Mouse (Mus musculus) limb, embryonic 11.5 days (tissue): ENCODE measurements around the gene 6030452D12Rik. TPM values are rescaled to one million over a fixed set of nuclear protein-coding genes. Genes with fewer than 3 reads are reported as not detected.

ENCODE experiments used
- ATAC-seq: fragments of 200-750 bp; cut with Nextera tagmentation; 2 replicates; pipeline ENCODE4 v1.8.0; 2017; ENCODE audit warnings: low read depth; ENCODE audit not compliant: insufficient number of reproducible peaks, low FRiP score, low TSS enrichment
- DNase-seq: peaks from one replicate; pipeline ENCODE4 v3.0.0-alpha.2; 2015; ENCODE audit warnings: low spot score
- H3K27ac ChIP-seq: fragments of 300-500 bp; sonication (generic); replicated peaks from 2 replicates; pipeline ENCODE4 v1.5.1; 2014; ENCODE audit warnings: low read depth, mild to moderate bottlenecking, low read length
- H3K27me3 ChIP-seq: fragments of 300-500 bp; sonication (generic); 2 replicates; pipeline ENCODE4 v1.6.1; 2014; ENCODE audit warnings: mild to moderate bottlenecking, low read length, mixed read lengths; ENCODE audit not compliant: control insufficient read depth, insufficient read depth
- H3K36me3 ChIP-seq: fragments of 300-500 bp; sonication (generic); 2 replicates; pipeline ENCODE4 v1.6.1; 2014; ENCODE audit warnings: mild to moderate bottlenecking, low read length, moderate library complexity, mixed read lengths; ENCODE audit not compliant: control insufficient read depth, insufficient read depth
- H3K4me1 ChIP-seq: fragments of 300-500 bp; sonication (generic); 2 replicates; pipeline ENCODE4 v1.6.1; 2014; ENCODE audit warnings: low read length, mixed read lengths; ENCODE audit not compliant: control insufficient read depth, insufficient read depth
- H3K4me2 ChIP-seq: fragments of 300-500 bp; sonication (generic); 2 replicates; pipeline ENCODE4 v1.6.1; 2014; ENCODE audit warnings: low read depth, mild to moderate bottlenecking, moderate library complexity; ENCODE audit not compliant: severe bottlenecking
- H3K4me3 ChIP-seq: fragments of 300-500 bp; sonication (generic); 2 replicates; pipeline ENCODE4 v1.5.1; 2014; ENCODE audit warnings: low read depth, low read length
- H3K9ac ChIP-seq: fragments of 300-500 bp; sonication (generic); 2 replicates; pipeline ENCODE4 v1.6.1; 2014; ENCODE audit warnings: mild to moderate bottlenecking, low read length
- H3K9me3 ChIP-seq: fragments of 300-500 bp; sonication (generic); 2 replicates; pipeline ENCODE4 v1.6.1; 2016; ENCODE audit warnings: low read length; ENCODE audit not compliant: control insufficient read depth
- WGBS: fragments of 180-500 bp; shearing (Covaris S2); extraction: QIAGEN DNeasy Blood & Tissue Kit; methylation state at CpG from one replicate; pipeline ENCODE4 v1.1.7; 2014; 5-methylcytosine and 5-hydroxymethylcytosine counted together
- polyA plus RNA-seq: library from polyadenylated mRNA; unstranded; fragments of >200 nt; fragmentation: Nextera tagmentation; extraction: Ambion mirVana; gene quantifications from 2 replicates; pipeline ENCODE4 v1.2.1, GENCODE M21; 2014

The 6030452D12Rik gene
- polyA plus RNA-seq, 1 experiment from 2014 or later, result not detected

- DNase-seq (no peak), ATAC-seq (no peak)
- Histone ChIP-seq H3K4me1 (peaks cover 23% of the 10 kb centered on the region), H3K4me3 (no peak overlapping the region), H3K9me3 (no peaks in the 10 kb centered on the region), H3K27me3 (no peaks in the 10 kb centered on the region), H3K27ac (no peak overlapping the region), H3K4me2 (no peak overlapping the region), H3K36me3 (no peaks in the 10 kb centered on the region), H3K9ac (no peak overlapping the region)
- 97% methylated on average over 7 of the region's 7 CpGs for WGBS
These were observed 3.9 kb downstream of the 6030452D12Rik start for GRCm38 (mm10) chr8:106504241-106504640.

- Histone ChIP-seq H3K9ac (no peak overlapping the region; the same call in 1 of the 2 replicates), H3K4me2 (no peak overlapping the region), H3K36me3 (no peaks in the 10 kb centered on the region), H3K4me3 (no peak overlapping the region), H3K4me1 (peaks cover 27% of the 10 kb centered on the region), H3K27me3 (no peaks in the 10 kb centered on the region), H3K9me3 (no peaks in the 10 kb centered on the region), H3K27ac (no peak overlapping the region)
- DNase-seq (no peak), ATAC-seq (no peak)
- 61% methylated on average over 10 of the region's 10 CpGs for WGBS
These were observed 5.1 kb downstream of the 6030452D12Rik start for GRCm38 (mm10) chr8:106505328-106505965.

- ATAC-seq (no peak), DNase-seq (no peak)
- Histone ChIP-seq H3K4me2 (no peak overlapping the region), H3K4me3 (no peak overlapping the region), H3K27ac (no peak overlapping the region), H3K27me3 (0 out of 2 replicates have a peak, but pooled peaks cover 3% of the 10 kb centered on the region), H3K9me3 (no peaks in the 10 kb centered on the region), H3K9ac (no peak overlapping the region), H3K36me3 (no peaks in the 10 kb centered on the region), H3K4me1 (peaks cover 29% of the 10 kb centered on the region)
- WGBS, result 91% methylated on average over 1 of the region's 1 CpGs
These were observed 5.8 kb downstream of the 6030452D12Rik start for GRCm38 (mm10) chr8:106506106-106506505.

- peak overlapping the region; percentile 43 for H3K9ac ChIP-seq
- under 1% methylated on average over 30 of the region's 30 CpGs for WGBS
- no peaks in the 10 kb centered on the region for H3K9me3 ChIP-seq
- H3K4me2 ChIP-seq, result peak overlapping the region; percentile 63
- no peaks in the 10 kb centered on the region for H3K36me3 ChIP-seq
- H3K27ac ChIP-seq, result peak overlapping the region; percentile 76
- peak overlapping the region; percentile 29 for H3K4me3 ChIP-seq
- peak; percentile 42; the same call in 1 of the 2 replicates for ATAC-seq
- peaks cover 33% of the 10 kb centered on the region for H3K4me1 ChIP-seq
- DNase-seq, result peak; percentile 83
- H3K27me3 ChIP-seq, result 0 out of 2 replicates have a peak, but pooled peaks cover 3% of the 10 kb centered on the region
These were observed 7.5 kb downstream of the 6030452D12Rik start for GRCm38 (mm10) chr8:106507761-106508331.

- DNase-seq (no peak), ATAC-seq (no peak)
- Histone ChIP-seq H3K36me3 (no peaks in the 10 kb centered on the region), H3K27me3 (0 out of 2 replicates have a peak, but pooled peaks cover 3% of the 10 kb centered on the region), H3K4me2 (peak overlapping the region; percentile 63), H3K27ac (peak overlapping the region; percentile 76), H3K9me3 (no peaks in the 10 kb centered on the region), H3K9ac (no peak overlapping the region; the same call in 1 of the 2 replicates), H3K4me1 (peaks cover 33% of the 10 kb centered on the region), H3K4me3 (no peak overlapping the region)
- WGBS, result 25% methylated on average over 3 of the region's 3 CpGs
These were observed 8.1 kb downstream of the 6030452D12Rik start for GRCm38 (mm10) chr8:106508456-106508855.

GRCm38 (mm10) chr8:106509079-106509780 is 8.9 kb downstream of the 6030452D12Rik start:
- Histone ChIP-seq H3K4me1 (peaks cover 33% of the 10 kb centered on the region), H3K9me3 (no peaks in the 10 kb centered on the region), H3K4me3 (no peak overlapping the region), H3K4me2 (no peak overlapping the region), H3K9ac (no peak overlapping the region), H3K27ac (no peak overlapping the region), H3K27me3 (0 out of 2 replicates have a peak, but pooled peaks cover 3% of the 10 kb centered on the region), H3K36me3 (no peaks in the 10 kb centered on the region)
- ATAC-seq, result no peak
- 49% methylated on average over 8 of the region's 8 CpGs for WGBS
- DNase-seq, result no peak

DNA sequence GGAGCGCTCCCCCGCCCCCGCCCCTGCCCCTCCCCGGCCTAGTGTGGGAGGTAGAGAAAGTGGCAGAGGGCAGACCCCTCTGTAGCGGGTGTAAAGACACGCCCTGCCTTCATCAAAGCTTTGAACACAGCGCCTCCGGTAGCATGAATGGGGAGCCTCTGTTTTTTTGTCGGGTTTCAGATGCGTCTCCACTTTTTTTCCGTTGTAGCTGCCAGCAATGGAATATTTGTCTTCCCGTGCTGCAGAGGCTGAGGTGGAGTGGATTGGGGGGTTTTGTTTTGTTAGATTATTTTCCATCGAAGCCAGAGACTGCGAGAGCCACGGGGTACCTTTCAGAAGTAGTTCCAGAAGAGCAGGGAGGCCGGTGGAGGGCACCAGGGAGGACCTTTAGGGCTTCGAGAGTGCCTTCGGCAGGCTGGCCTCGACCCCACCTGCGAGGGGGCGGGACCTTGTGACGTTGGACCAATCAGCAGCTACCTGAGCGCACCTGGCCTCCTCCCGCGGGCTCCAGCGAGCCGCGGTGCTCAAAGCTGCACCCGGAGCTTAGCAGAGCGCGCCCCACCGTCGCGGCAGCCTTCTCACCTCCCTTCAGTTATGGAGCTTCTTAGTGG is 10.1 kb downstream of the 6030452D12Rik start, which contains the start of gene Cdh3:
Gene Cdh3, plus strand, starts transcription at position 527 of the 611 bp plus-strand sequence.
- Histone ChIP-seq H3K4me3 (peak within 1 kb of the TSS; percentile 51), H3K9ac (peak within 1 kb of the TSS; percentile 73), H3K4me2 (peak within 1 kb of the TSS; percentile 68), H3K27ac (peak within 1 kb of the TSS; percentile 91), H3K4me1 (peaks cover 31% of the 10 kb centered on the region), H3K36me3 (no peaks in the 10 kb centered on the region), H3K27me3 (0 out of 2 replicates have a peak, but pooled peaks cover 3% of the 10 kb centered on the region), H3K9me3 (no peaks in the 10 kb centered on the region)
- peak; percentile 85 for DNase-seq
- WGBS, result under 1% methylated on average over 34 of the region's 34 CpGs
- ATAC-seq, result peak; percentile 31; the same call in 1 of the 2 replicates

DNA sequence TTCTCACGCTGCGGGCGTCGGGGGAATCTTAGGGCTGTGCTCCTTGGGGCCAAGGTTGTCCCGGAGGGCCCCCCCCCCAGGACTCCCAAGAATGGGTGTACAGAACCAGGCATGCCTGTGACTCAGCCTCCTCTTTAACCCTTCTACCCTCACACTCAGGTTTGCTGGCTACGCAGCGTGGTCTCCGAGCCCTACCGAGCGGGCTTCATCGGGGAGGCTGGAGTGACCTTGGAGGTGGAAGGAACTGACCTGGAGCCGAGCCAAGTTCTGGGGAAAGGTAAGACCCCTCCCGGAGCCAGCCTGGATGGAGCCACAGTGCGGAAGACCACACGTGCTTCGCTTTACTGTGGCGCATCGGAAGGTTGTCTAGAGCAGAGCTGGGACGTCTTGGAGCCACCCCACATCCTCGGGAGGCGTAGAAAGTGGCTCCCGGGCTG is 10.8 kb downstream of the 6030452D12Rik start:
- peaks cover 31% of the 10 kb centered on the region for H3K4me1 ChIP-seq
- DNase-seq (peak; percentile 59), ATAC-seq (peak; percentile 22; the same call in 1 of the 2 replicates)
- H3K27ac ChIP-seq, result peak overlapping the region; percentile 91
- H3K4me3 ChIP-seq, result peak overlapping the region; percentile 51
- H3K9ac ChIP-seq, result peak overlapping the region; percentile 73
- H3K36me3 ChIP-seq, result no peaks in the 10 kb centered on the region
- no peaks in the 10 kb centered on the region for H3K9me3 ChIP-seq
- H3K4me2 ChIP-seq, result peak overlapping the region; percentile 68
- 1% methylated on average over 22 of the region's 22 CpGs for WGBS
- 0 out of 2 replicates have a peak, but pooled peaks cover 3% of the 10 kb centered on the region for H3K27me3 ChIP-seq
